Mouse (Mus musculus) cortical plate, adult 2 months (tissue): Measurements from ENCODE around the gene Gpr55. TPM values are rescaled to one million over a fixed set of nuclear protein-coding genes. Genes with fewer than 3 reads are reported as not detected.

Source experiments
- H3K27ac ChIP-seq: fragments of 200-500 bp; 2 replicates; pipeline ENCODE4 v1.5.1; 2012; ENCODE audit warnings: low read length, control low read depth, inconsistent platforms; ENCODE audit not compliant: insufficient read depth
- H3K4me1 ChIP-seq: fragments of 200-500 bp; 2 replicates; pipeline ENCODE4 v1.6.1; 2011; ENCODE audit warnings: low read length; ENCODE audit not compliant: control insufficient read depth, insufficient read depth
- H3K4me3 ChIP-seq: fragments of 200-500 bp; 2 replicates; pipeline ENCODE4 v1.5.1; 2011; ENCODE audit warnings: mild to moderate bottlenecking, low read length, control low read depth; ENCODE audit not compliant: insufficient read depth
- CTCF ChIP-seq: fragments of 200-500 bp; IDR thresholded peaks from 2 replicates; pipeline ENCODE4 v1.5.1; 2011; ENCODE audit warnings: mild to moderate bottlenecking, control low read depth, low read length; ENCODE audit not compliant: insufficient read depth; ENCODE audit errors: extremely low read depth
- POLR2A ChIP-seq: fragments of 200-500 bp; IDR thresholded peaks from 2 replicates; pipeline ENCODE4 v1.6.1; 2011; ENCODE audit warnings: mild to moderate bottlenecking, low read length, control low read depth; ENCODE audit not compliant: insufficient read depth; ENCODE audit errors: extremely low read depth
- polyA plus RNA-seq: library from polyadenylated mRNA; depleted of rRNA; stranded (reverse); fragments of >200 nt; gene quantifications from 2 replicates; pipeline ENCODE4 v1.2.3, GENCODE M21; 2012

The Gpr55 gene
- polyA plus RNA-seq, 1 experiment: 0.13 TPM

DNA sequence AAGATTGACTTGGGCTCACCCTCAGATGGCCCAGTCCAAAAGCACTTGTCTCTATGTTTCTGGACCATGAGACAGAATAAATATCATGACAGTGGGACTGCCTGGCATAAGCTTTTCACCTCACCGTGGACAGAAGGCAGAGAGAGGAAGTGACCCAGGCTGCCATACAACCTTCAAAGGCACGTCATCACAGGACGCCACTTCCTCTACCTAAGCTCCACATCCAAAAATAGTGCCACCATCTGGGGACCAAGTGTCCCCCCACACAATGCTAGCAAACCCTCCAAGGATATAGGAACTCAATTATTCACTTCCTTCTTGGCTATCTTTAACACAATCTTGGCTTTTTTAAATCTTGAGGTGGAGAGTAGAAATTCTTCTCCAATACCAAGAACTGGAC, 1.3 kb upstream of the Gpr55 start:
- Histone ChIP-seq H3K4me1 (peaks cover 14% of the 10 kb centered on the region), H3K4me3 (no peak overlapping the region), H3K27ac (no peak overlapping the region)
- TF ChIP-seq POLR2A (no peak), CTCF (no peak)

DNA sequence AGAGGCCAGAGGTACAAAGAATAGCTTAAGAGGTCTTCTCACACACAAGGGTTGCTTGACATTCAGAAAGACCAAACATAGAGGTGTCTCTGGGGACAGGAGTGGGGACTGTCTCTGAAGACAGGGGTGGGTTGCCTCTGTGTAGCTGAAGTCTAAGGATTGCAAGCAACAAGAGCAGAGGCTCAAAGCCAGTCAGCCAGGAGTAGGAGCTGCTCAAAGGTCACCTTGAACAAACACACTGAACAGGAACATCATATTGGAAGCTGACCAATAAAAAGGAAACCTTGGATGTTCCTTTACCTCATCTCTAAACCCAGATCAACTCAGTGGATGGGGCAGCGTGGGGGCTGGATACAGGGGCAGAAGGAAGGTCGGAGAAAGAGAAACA, 924 bp downstream of the Gpr55 start:
- peaks cover 14% of the 10 kb centered on the region for H3K4me1 ChIP-seq
- TF ChIP-seq CTCF (no peak), POLR2A (no peak)
- no peak overlapping the region for H3K4me3 ChIP-seq

DNA sequence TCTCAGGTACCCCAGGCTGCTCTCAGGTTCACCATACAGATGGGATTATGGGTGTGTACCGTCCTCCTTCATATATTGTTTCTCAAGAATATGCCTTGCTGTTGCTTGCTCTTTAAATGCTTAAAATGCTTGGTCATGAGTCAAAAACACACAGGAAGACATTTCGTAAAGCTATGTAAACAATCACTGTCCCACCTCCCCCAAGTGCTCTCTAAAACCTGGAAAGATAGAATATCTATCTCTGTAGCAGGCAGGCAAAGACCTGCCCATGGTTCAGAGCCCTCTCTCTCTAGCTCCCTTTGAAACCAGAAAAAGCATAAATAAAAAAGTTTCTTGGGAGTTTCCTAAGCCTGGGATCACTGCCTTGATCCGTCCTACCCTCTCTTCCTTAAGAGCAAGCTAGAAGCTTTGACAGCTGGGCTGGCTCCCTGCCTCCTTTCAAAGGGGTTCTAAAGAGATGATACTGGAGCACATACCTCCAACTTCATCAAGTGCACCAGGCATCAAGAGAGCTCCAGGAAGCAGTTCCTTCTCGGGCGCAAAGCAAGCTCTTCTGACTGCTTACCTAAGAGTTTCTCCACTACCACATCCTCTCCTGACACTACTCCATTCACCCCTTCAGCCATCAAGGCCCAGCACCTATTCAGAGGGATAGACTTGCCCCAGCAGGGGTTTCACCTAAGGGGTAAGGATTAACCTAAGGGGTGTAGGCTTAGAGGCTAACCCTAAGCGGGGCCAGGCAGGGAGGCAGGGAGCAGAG, 1.5 kb downstream of the Gpr55 start:
- TF ChIP-seq CTCF: no peak
- TF ChIP-seq POLR2A: no peak
- peak overlapping the region; percentile 60 for H3K27ac ChIP-seq
- H3K4me3 ChIP-seq: no peak overlapping the region
- peaks cover 14% of the 10 kb centered on the region for H3K4me1 ChIP-seq

More for the DNA sequence above, 924 bp downstream of the Gpr55 start:
- H3K27ac ChIP-seq: 0 out of 2 replicates have a peak overlapping the region, but pooled peaks have one; percentile 38

DNA sequence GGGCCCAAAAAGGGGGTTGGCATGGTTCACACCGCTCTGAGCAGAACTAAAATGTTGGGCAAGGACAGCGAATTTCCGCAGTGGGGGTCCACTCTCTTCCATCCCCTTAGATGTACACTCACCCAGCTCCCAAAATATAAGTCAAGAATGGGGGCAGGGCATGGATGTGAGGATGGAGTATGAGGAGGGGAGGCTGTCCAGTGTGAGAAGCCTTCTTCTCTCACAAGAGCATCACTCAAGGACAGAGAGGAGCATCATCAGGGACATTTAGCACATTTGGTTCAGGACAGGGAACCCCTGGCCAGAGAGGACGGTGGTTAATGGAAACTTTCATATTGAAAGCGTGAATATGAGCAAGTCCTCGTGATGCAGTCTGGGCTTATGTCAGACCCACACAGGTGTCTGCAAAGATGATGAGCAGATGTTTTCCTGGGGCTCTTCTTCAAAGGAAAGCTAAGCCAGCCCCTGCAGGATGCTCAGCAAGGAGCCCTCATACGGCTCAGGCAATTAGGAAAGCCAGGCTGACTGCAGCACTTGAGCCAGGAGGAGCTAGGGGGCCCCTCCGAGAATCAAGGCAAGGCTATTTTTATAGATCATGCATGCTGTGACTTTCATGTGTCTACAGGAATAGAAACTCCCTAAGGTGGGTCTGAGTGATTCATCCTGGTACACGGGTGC, 2.7 kb downstream of the Gpr55 start:
- TF ChIP-seq CTCF (no peak), POLR2A (no peak)
- Histone ChIP-seq H3K4me1 (peaks cover 14% of the 10 kb centered on the region), H3K27ac (0 out of 2 replicates have a peak overlapping the region, but pooled peaks have one; percentile 58), H3K4me3 (no peak overlapping the region)

DNA sequence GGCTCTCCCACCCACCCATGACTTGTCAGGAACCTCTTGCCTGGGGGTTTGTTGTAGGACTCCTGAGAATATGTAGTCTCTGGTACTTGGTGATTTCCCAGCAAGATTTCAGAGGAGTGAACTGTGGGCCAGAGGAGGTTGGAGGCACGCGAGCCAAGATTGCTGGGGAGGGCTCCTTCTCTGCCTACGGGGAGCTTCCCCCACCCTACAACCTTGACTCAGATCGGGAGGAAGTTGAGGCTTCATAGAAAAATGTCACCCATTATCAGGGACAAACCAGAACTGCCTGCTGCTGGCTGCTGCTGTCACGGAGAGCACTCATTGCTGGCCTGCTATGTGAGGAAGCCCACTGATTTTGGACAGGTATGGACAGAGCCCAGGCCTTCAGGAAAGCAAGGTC, 3.5 kb downstream of the Gpr55 start:
- Histone ChIP-seq H3K4me1 (peaks cover 14% of the 10 kb centered on the region), H3K27ac (peak overlapping the region; percentile 48; the same call in 1 of the 2 replicates), H3K4me3 (no peak overlapping the region)
- TF ChIP-seq POLR2A (no peak), CTCF (no peak)

DNA sequence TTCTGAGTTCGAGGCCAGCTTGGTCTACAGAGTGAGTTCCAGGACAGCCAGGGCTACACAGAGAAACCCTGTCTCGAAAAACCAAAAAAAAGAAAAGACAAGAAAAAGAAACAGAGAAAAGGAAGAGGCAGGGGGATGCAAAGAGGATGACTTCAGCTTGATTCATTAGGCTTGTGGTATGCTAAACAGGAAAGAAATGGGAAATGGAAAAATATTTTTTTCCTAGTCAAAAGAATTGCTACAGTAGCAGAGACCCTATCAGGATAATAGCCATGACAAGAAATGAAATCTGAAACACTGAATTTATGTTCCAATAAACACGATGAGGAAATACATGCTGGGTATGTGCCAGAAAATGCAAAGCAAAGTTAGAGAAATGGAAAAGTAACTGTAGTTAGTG, 5.7 kb downstream of the Gpr55 start:
- Histone ChIP-seq H3K4me1 (peaks cover 13% of the 10 kb centered on the region), H3K4me3 (no peak overlapping the region), H3K27ac (no peak overlapping the region)
- TF ChIP-seq CTCF (no peak), POLR2A (no peak)

DNA sequence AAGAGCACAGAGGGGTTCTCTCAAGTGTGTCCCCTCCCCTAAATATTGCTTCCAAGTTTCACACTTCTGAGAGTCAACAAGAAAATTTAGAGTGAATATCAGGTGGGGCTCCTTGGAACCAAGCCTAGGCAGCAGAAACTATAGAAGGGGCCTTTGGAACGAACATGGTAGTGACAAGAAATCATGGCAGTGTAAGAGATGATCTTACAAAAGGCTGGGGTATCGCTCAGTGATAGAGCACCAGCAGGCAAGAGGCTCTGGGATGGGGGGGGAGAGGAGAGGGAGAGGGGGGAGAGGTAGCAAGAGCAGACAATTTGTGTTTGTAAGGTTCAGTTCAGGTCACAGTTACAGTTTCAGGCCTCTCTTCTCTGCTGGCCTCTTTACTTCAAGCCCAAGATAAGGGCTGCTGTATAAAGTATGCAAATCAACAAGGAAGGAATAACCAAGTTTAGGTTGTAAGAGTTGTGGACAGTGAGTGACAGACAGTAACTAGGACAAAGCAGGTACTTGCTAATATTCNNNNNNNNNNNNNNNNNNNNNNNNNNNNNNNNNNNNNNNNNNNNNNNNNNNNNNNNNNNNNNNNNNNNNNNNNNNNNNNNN, 11.6 kb downstream of the Gpr55 start:
- TF ChIP-seq CTCF (no peak), POLR2A (no peak)
- Histone ChIP-seq H3K4me1 (no peaks in the 10 kb centered on the region), H3K4me3 (no peak overlapping the region), H3K27ac (no peak overlapping the region)

DNA sequence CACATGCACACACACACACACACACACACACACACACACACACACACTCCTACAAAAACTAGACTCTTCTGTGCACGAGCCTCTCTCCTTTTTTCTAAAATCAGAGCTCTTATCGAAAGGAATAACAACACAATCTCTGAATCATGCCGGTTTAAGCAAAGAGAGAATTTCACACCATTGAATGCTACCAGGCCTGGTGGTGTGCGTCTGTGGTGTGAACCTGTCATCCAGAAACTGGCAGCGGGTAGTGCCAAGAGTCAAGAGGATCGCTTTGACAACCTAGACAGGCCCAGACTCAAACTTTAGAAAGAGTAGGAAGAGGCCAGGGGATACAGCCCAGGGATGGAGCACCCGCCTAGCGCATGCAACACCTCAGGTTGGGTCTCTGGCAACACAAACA, 18.5 kb downstream of the Gpr55 start:
- TF ChIP-seq POLR2A: no peak
- no peak for TF ChIP-seq CTCF

DNA sequence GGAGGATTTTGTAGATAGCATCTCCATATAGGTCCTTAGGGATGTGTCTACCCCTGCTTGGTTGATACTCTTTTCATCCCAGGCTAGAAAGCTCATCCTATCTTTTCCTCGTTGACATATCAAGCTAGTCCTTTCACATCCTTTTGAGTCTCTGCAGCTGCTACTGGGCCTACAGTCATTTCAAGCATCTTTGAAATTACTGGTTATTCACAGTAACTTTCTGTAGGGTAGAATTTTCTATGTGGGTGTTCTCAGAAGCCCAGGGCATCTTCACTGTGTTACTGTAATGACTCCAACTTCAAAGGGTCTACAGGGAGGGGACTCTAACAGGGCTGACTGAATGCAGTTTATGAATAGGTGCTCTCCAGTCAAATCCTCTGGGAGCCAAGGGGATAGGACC, 23.5 kb downstream of the Gpr55 start:
- TF ChIP-seq POLR2A (no peak), CTCF (no peak)
- no peak overlapping the region for H3K27ac ChIP-seq
- H3K4me3 ChIP-seq: no peak overlapping the region
- peaks cover 17% of the 10 kb centered on the region; the same call in 1 of the 2 replicates for H3K4me1 ChIP-seq

More for the DNA sequence above, 18.5 kb downstream of the Gpr55 start:
- Histone ChIP-seq H3K4me3 (no peak overlapping the region), H3K27ac (no peak overlapping the region), H3K4me1 (0 out of 2 replicates have a peak, but pooled peaks cover 3% of the 10 kb centered on the region)

DNA sequence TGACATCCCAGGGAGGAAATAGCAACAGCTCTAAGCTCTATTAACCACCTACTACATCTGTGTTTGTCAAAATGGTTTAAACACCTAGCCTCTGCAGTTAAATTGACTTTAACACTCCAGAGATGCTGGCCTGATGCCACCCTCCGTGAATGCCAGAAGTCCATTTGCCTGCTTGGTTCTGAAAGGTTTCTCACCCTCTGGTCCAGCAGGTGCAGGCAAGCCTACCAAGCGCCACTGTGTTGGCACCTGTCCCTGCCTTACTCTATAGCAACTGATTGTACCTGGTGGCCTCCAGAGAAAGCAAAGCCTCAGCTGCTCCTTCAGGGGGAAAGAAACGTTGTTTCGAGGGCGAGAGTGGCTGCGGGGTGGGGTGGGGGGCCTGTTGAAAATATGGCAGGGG, 24.5 kb downstream of the Gpr55 start:
- Histone ChIP-seq H3K4me1 (peaks cover 16% of the 10 kb centered on the region; the same call in 1 of the 2 replicates), H3K27ac (no peak overlapping the region), H3K4me3 (no peak overlapping the region)
- TF ChIP-seq CTCF: no peak
- no peak for TF ChIP-seq POLR2A
